Mouse (Mus musculus): Measurements from ENCODE around the gene Rcvrn. TPM values are rescaled to one million over a fixed set of nuclear protein-coding genes. Genes with fewer than 3 reads are reported as not detected.

The Rcvrn gene
- polyA plus RNA-seq, 1 experiment: not detected

GRCm38 (mm10) chr11:67663437-67663836 lies 31.7 kb upstream of the Rcvrn start:
- H3K4me1 ChIP-seq (ENCODE audit: control insufficient read depth, insufficient read depth, insufficient read length, low read length): no peaks in the 10 kb centered on the region; the same call in 1 of the 2 replicates
- no peak overlapping the region for H3K27ac ChIP-seq (replicated peaks; ENCODE audit: low read depth, low read length)
- H3K4me3 ChIP-seq (ENCODE audit: insufficient read depth, low read depth, low read length): no peak overlapping the region

DNA sequence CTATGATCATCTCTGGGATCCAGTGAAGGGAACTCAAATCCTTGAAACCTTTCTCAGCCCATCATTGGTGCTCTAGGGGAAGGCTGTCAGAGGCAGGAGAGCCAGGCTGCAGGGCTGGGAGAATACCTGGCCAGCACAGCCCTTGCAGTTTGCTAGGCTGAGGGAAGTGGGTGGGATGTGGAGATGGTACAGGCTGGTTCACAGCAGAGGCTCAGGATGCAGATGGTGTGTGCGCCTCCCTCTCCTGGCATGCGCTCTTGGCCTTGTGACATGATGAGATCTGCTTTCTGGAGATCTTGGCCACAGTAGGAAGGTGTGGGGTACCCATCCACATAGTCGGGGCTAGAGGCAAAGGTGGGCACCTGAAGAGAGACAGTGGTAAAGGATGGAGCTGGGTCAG lies 30.9 kb upstream of the Rcvrn start:
- no peak overlapping the region for H3K4me3 ChIP-seq (ENCODE audit: insufficient read depth, low read depth, low read length)
- H3K27ac ChIP-seq (replicated peaks; ENCODE audit: low read depth, low read length): no peak overlapping the region
- no peaks in the 10 kb centered on the region; the same call in 1 of the 2 replicates for H3K4me1 ChIP-seq (ENCODE audit: control insufficient read depth, insufficient read depth, insufficient read length, low read length)

- Histone ChIP-seq H3K27ac (replicated peaks; ENCODE audit: low read depth, low read length) (no peak overlapping the region), H3K4me1 (ENCODE audit: control insufficient read depth, insufficient read depth, insufficient read length, low read length) (no peaks in the 10 kb centered on the region; the same call in 1 of the 2 replicates), H3K4me3 (ENCODE audit: insufficient read depth, low read depth, low read length) (no peak overlapping the region)
Observed at GRCm38 (mm10) chr11:67664918-67665317, 30.2 kb upstream of the Rcvrn start.

GRCm38 (mm10) chr11:67666129-67666528 lies 29.0 kb upstream of the Rcvrn start:
- Histone ChIP-seq H3K27ac (replicated peaks; ENCODE audit: low read depth, low read length) (no peak overlapping the region), H3K4me1 (ENCODE audit: control insufficient read depth, insufficient read depth, insufficient read length, low read length) (no peaks in the 10 kb centered on the region; the same call in 1 of the 2 replicates), H3K4me3 (ENCODE audit: insufficient read depth, low read depth, low read length) (no peak overlapping the region)

- Histone ChIP-seq H3K4me3 (ENCODE audit: insufficient read depth, low read depth, low read length) (no peak overlapping the region), H3K4me1 (ENCODE audit: control insufficient read depth, insufficient read depth, insufficient read length, low read length) (no peaks in the 10 kb centered on the region; the same call in 1 of the 2 replicates), H3K27ac (replicated peaks; ENCODE audit: low read depth, low read length) (no peak overlapping the region)
Observed at GRCm38 (mm10) chr11:67667531-67668332, 27.4 kb upstream of the Rcvrn start.

GRCm38 (mm10) chr11:67668460-67669007 lies 26.6 kb upstream of the Rcvrn start:
- H3K4me1 ChIP-seq (ENCODE audit: control insufficient read depth, insufficient read depth, insufficient read length, low read length): no peaks in the 10 kb centered on the region; the same call in 1 of the 2 replicates
- H3K4me3 ChIP-seq (ENCODE audit: insufficient read depth, low read depth, low read length): no peak overlapping the region
- H3K27ac ChIP-seq (replicated peaks; ENCODE audit: low read depth, low read length): no peak overlapping the region

GRCm38 (mm10) chr11:67670031-67670430 lies 25.1 kb upstream of the Rcvrn start:
- H3K27ac ChIP-seq (replicated peaks; ENCODE audit: low read depth, low read length): no peak overlapping the region
- H3K4me1 ChIP-seq (ENCODE audit: control insufficient read depth, insufficient read depth, insufficient read length, low read length): no peaks in the 10 kb centered on the region; the same call in 1 of the 2 replicates
- H3K4me3 ChIP-seq (ENCODE audit: insufficient read depth, low read depth, low read length): no peak overlapping the region

DNA sequence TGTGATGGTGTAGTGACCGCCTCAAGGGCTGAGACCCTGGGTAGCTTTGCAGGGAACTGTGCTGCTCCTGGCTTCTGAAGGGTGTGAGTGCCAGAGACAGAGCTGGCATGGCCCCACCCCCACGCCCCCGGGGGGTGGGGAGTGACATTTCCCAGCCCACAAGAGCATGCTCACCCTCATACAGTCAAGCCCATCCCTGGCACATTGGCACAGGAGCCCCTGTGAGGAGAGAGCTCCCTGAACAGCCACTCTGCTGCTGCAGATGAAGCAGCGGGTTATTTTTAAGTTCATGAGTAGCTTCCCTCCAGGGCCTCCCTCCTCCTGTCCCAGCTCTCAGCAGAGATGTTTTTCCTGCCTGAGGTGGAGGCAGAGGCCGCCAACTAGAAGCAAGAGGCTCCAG lies 23.0 kb upstream of the Rcvrn start:
- H3K4me3 ChIP-seq (ENCODE audit: insufficient read depth, low read depth, low read length): no peak overlapping the region
- H3K27ac ChIP-seq (replicated peaks; ENCODE audit: low read depth, low read length): no peak overlapping the region
- H3K4me1 ChIP-seq (ENCODE audit: control insufficient read depth, insufficient read depth, insufficient read length, low read length): no peaks in the 10 kb centered on the region; the same call in 1 of the 2 replicates

DNA sequence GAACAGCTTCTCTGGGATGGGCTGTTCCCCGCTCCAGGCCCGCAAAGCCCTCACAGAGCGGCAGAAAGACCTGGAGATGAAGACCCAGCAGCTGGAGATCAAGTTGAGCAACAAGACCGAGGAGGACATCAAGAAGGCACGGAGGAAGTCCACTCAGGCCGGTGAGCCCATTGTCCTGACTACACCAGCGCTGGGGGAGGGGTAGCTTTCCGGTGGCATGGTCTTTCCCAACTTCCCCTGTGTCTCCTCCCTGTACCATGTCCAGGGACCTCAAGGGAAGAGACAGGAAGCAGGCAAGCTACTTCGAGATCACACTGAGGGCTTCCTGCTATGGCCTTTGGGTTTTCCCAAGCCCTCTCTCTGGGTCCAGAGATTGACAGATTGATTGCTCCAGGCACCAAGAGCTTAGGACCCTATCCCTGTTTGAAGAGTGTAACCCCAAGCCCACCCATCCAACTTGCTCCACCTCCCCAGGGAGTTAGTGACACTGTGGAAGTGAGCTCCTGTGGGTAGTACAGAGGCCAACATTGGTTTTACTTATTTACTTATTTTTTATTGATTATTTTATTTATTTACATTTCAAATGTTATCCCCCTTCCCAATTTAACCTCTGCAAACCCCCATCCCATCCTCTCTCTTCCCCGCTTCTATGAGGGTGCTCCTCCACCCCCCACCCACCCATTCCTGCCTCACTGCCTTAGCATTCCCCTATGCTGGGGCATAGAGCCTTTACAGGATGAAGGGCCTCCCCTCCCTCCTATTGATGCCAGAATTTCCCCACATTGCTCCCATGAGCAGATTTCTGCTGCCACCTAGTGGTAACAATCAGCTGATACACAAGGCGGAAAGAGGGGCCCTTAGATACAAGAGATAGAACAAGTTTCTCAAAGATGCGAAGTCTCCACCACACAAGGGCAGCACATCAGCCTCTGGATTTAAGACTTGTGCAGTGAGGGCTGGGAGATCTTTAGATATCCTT lies 19.3 kb upstream of the Rcvrn start:
- Histone ChIP-seq H3K4me1 (ENCODE audit: control insufficient read depth, insufficient read depth, insufficient read length, low read length) (no peaks in the 10 kb centered on the region), H3K4me3 (ENCODE audit: insufficient read depth, low read depth, low read length) (no peak overlapping the region), H3K27ac (replicated peaks; ENCODE audit: low read depth, low read length) (no peak overlapping the region)

GRCm38 (mm10) chr11:67679300-67679699 lies 15.8 kb upstream of the Rcvrn start:
- H3K4me3 ChIP-seq (ENCODE audit: insufficient read depth, low read depth, low read length): no peak overlapping the region
- no peak overlapping the region for H3K27ac ChIP-seq (replicated peaks; ENCODE audit: low read depth, low read length)
- H3K4me1 ChIP-seq (ENCODE audit: control insufficient read depth, insufficient read depth, insufficient read length, low read length): no peaks in the 10 kb centered on the region

DNA sequence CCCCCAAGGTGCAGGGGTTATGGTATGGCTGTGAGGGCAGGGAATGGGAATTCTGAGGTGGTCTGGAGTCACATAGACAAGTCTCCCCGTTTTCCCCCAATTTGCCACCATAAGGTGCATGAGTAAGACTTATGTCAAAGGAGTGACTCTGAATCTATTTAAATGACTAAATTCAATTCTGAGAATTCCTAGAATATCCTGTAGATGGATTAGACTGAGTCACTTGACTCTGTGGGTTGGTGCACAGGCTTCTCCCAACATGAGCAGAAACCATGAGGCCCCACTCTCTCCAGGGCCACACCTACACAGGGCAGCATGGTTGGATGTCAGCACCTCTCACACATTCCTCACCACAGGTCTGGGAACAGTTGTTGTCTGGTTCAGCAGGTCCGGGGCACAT lies 15.2 kb upstream of the Rcvrn start:
- Histone ChIP-seq H3K27ac (replicated peaks; ENCODE audit: low read depth, low read length) (no peak overlapping the region), H3K4me3 (ENCODE audit: insufficient read depth, low read depth, low read length) (no peak overlapping the region), H3K4me1 (ENCODE audit: control insufficient read depth, insufficient read depth, insufficient read length, low read length) (no peaks in the 10 kb centered on the region)

DNA sequence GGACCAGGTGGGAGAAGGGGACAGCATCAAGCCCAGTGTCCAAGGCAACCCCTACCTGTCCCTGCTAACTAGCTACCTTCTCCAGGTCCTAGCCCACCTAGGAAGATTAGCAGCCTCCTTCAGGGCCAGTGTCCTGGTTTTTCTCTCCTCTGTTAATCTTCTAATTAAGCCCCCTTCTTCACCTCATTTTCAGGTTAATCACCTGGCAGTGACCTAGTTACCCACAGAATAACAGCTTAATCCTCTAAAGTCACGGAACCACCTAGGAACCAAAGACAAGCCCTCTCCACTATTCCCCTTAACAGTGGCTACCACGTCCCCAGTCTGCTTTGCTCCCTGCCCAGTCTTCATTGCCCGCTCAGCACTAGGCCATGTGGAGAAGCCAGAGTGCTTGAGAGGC lies 13.3 kb upstream of the Rcvrn start:
- no peaks in the 10 kb centered on the region for H3K4me1 ChIP-seq (ENCODE audit: control insufficient read depth, insufficient read depth, insufficient read length, low read length)

DNA sequence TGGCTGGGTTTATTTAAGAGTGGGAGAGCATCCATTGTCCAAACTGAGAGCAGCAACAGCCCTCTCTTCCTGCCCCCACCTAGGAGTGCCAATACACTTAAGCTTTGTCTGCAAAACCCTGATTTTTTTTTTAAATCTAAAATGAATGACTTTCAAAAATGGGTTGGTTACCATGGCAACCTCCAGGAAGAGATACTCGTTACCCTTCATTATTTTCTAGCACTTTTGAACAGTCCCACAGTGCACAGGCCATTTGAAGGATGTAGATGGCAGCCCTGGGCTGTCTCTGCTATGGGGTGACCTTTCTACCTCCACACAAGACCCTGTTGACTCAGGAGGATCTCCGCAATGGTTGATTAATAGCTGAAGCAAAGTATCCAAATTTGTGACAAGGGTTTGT lies 9.0 kb upstream of the Rcvrn start:
- H3K27ac ChIP-seq (replicated peaks; ENCODE audit: low read depth, low read length): no peak overlapping the region
- H3K4me3 ChIP-seq (ENCODE audit: insufficient read depth, low read depth, low read length): no peak overlapping the region
- no peaks in the 10 kb centered on the region for H3K4me1 ChIP-seq (ENCODE audit: control insufficient read depth, insufficient read depth, insufficient read length, low read length)

More for the DNA sequence above, 13.3 kb upstream of the Rcvrn start:
- no peak overlapping the region for H3K4me3 ChIP-seq (ENCODE audit: insufficient read depth, low read depth, low read length)
- no peak overlapping the region for H3K27ac ChIP-seq (replicated peaks; ENCODE audit: low read depth, low read length)

DNA sequence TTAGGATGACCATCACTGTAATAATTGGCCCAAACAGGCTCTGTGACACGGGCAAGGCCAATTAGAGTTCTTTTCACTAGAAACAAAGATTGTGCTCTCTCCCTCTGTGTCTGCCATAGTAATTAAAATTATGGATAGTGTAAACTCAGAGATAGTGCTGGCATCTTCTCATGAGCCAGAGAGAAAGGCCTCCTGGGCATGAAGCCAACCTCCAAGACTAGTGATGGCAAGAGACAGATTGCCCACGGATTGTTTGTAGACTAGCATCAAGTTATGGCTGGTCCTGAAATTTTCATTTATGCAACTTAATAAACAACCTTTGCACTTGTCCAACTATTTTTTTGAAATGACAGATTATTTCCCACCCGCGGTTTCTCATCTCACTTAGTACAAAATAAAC lies 17.9 kb downstream of the Rcvrn start:
- H3K4me1 ChIP-seq (ENCODE audit: control insufficient read depth, insufficient read depth, insufficient read length, low read length): no peaks in the 10 kb centered on the region
- no peak overlapping the region for H3K27ac ChIP-seq (replicated peaks; ENCODE audit: low read depth, low read length)
- no peak overlapping the region for H3K4me3 ChIP-seq (ENCODE audit: insufficient read depth, low read depth, low read length)

- H3K4me1 ChIP-seq (ENCODE audit: control insufficient read depth, insufficient read depth, insufficient read length, low read length): no peaks in the 10 kb centered on the region
- H3K4me3 ChIP-seq (ENCODE audit: insufficient read depth, low read depth, low read length): no peak overlapping the region
- H3K27ac ChIP-seq (replicated peaks; ENCODE audit: low read depth, low read length): no peak overlapping the region
Observed at GRCm38 (mm10) chr11:67715382-67715781, 20.3 kb downstream of the Rcvrn start.

Measured in brown adipose tissue, adult 24 weeks (tissue).